Mouse (Mus musculus) brain, embryonic 14.5 days (tissue): ENCODE results near the gene Taco1.

ENCODE experiments used
- CTCF ChIP-seq: fragments of 200-500 bp; IDR thresholded peaks from 2 replicates; pipeline ENCODE4 v1.5.1; 2012; ENCODE audit warnings: inconsistent platforms, mild to moderate bottlenecking, moderate library complexity, borderline replicate concordance; ENCODE audit not compliant: insufficient read depth, insufficient read length; ENCODE audit errors: extremely low read depth
- POLR2A ChIP-seq: fragments of 200-500 bp; IDR thresholded peaks from 2 replicates; pipeline ENCODE4 v1.6.1; 2012; ENCODE audit warnings: mild to moderate bottlenecking, inconsistent platforms, borderline replicate concordance; ENCODE audit not compliant: poor library complexity, insufficient read depth, insufficient read length, severe bottlenecking; ENCODE audit errors: extremely low read depth

DNA sequence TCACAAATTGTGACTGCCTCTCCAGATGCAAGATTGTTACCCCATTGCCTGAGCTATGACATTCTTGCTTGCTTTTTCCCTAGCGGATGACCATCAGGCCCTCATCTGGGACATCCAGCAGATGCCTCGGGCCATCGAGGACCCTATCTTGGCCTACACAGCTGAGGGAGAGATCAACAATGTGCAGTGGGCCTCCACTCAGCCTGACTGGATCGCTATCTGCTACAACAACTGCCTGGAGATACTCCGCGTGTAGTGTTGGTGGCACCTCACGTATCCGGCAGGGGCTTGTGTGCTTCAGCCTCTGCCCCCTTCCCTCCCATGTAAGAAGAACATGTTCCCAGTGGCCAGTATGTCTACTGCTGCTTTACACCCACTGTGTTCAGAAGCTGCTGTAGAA lies 11.3 kb upstream of the Taco1 start:
- TF ChIP-seq POLR2A (no peak), CTCF (no peak)
